Mouse (Mus musculus): Measurements from ENCODE around the gene Tex30. TPM values are rescaled to one million over a fixed set of nuclear protein-coding genes. Genes with fewer than 3 reads are reported as not detected.

The Tex30 gene
- total RNA-seq (2015; ENCODE audit: low replicate concordance) (15.7 and 32.3 TPM in 2 replicates), total RNA-seq (2017; ENCODE audit: low replicate concordance) (12.8 and 21.7 TPM in 2 replicates)

DNA sequence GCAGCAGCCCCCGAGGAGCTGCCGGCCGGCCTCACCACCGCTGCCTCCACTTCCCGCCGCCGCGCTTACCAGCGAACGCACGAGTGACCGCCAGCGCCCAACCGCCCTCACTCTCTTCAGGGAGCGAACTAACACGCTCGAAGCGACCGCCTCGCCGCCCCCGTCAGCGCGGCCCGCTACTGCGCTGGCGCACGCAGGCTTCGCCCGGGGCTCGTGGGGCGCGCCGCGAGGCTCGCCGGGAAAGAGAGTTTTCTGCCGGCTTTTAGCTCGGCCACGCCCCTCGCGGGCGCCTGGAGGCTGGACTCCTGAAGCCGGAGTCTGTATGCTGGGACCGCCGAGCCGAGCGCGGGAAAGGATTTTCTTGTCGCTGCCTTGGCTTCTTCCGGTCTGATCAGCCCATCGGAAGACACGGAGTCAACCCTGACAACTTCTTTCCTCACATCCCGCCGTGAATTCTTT lies at the start of gene Tex30:
Gene Tex30 (minus strand): TSS at position 183 of the 459 bp plus-strand sequence.
- peak; percentile 97 for ATAC-seq (replicated peaks; ENCODE audit: low FRiP score, poor library complexity, severe bottlenecking)

- no peak for ATAC-seq (replicated peaks; ENCODE audit: low FRiP score, poor library complexity, severe bottlenecking)
These were observed 46.5 kb upstream of the Tex30 start for GRCm38 (mm10) chr1:44148706-44149105.

DNA sequence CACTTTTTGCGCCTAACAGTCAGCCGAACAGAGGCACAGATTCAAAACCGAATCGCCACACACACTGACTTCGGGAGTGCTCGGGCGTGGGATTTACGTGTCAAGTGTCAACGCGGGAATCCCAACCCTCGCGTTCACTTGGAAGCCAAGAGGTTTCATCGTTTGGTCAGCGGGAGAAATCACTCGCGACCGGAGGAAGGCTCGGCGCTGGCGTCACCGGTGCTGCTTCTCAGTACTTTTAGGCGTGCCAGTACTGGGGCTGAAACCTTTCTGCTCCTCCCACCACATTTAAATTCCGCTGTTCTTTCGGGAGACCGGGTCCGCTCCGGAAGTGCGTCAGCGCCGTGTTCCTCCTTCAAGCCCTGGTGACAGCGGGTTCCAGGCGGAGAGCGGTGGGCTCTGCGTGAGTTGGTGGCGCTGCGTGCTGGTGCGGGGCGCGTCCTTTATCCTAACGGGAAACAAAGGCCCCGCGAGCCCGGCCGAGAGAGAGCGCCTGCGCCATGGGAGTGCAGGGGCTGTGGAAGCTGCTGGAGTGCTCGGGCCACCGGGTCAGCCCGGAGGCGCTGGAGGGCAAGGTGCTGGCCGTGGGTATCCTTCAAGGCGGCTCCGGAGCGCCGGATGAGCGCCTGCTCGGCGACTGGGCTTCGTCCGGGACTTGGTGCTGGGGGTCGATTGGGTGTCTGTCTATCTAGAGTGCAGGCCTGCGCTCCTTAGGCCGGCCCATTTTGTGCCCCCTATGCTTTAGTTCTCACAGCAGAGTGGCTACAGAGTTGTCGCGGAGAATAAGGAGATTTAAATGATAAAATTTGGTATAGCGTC lies 45.5 kb upstream of the Tex30 start, which contains the start of gene Ercc5:
Gene Ercc5 (plus strand): TSS at position 182 of the 819 bp plus-strand sequence.
- peak; percentile 97 for ATAC-seq (replicated peaks; ENCODE audit: low FRiP score, poor library complexity, severe bottlenecking)

- no peak for ATAC-seq (replicated peaks; ENCODE audit: low FRiP score, poor library complexity, severe bottlenecking)
These were observed 40.5 kb upstream of the Tex30 start for GRCm38 (mm10) chr1:44142747-44143146.

- no peak for ATAC-seq (replicated peaks; ENCODE audit: low FRiP score, poor library complexity, severe bottlenecking)
These were observed 38.0 kb upstream of the Tex30 start for GRCm38 (mm10) chr1:44140232-44140631.

GRCm38 (mm10) chr1:44129929-44130581 lies 27.8 kb upstream of the Tex30 start:
- ATAC-seq (replicated peaks; ENCODE audit: low FRiP score, poor library complexity, severe bottlenecking): no peak

DNA sequence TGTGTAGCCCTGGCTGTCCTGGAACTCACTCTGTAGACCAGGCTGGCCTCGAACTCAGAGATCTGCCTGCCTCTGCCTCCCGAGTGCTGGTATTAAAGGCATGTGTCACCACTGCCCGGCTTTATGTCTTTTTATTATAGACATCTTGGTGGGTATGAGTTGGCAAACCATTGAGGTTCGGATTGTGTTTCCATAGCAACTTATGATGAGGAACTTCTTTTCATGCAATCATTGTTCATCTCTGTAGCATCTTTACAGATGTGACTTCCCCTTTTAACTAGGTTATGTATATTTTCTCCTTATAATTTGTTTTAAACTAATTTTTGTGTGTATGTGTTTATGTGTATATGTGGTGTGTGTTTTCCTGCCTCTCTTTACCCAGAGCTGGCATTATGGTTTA lies 23.3 kb upstream of the Tex30 start:
- no peak for ATAC-seq (replicated peaks; ENCODE audit: low FRiP score, poor library complexity, severe bottlenecking)

GRCm38 (mm10) chr1:44122256-44122655 lies 20.0 kb upstream of the Tex30 start:
- no peak for ATAC-seq (replicated peaks; ENCODE audit: low FRiP score, poor library complexity, severe bottlenecking)

GRCm38 (mm10) chr1:44120074-44120406 lies 17.8 kb upstream of the Tex30 start:
- ATAC-seq (replicated peaks; ENCODE audit: low FRiP score, poor library complexity, severe bottlenecking): no peak

DNA sequence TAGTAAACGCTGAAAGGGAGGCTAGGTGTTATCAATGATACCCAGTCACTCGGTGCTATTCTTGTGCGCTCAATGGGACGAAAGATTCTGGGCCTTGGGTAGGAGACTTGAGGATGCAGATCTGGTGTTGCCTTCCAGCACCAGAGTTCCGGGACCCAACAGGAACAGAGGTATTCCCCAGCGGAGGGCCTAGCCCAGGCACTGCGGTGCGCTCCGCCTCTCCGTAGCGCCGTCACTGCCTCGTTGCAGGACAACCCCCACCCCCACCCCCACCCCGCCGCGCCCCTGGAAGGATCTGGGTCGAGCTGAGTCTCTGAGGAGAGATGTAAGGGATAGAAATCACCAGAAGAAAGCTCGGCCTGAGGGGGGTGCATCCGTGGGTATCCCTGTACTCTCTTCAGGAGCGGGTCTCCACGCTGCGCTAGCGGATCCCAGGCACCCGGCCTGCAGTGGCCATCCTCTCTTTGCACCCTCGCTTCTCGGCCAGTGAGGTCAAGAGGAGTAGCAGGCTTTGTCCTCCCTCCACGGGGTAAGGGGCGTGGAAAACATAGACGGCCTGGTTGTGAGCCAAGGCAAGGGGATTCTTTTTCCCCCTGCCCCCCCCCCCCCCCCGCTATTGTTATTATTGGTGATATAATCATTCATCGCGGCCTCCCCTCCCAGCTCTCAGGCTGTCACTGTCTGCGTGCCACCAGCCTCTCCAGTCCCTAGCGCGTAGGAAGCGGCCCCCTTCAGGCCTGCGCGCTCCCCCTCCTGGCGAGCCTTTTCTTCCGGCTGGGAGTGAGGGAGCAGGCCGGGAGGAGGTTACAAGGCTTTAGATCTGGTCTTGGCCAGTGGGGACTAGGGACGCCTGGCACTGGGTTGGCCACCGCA lies 17.2 kb upstream of the Tex30 start:
- peak; percentile 55; the same call in 1 of the 2 replicates for ATAC-seq (replicated peaks; ENCODE audit: low FRiP score, poor library complexity, severe bottlenecking)

DNA sequence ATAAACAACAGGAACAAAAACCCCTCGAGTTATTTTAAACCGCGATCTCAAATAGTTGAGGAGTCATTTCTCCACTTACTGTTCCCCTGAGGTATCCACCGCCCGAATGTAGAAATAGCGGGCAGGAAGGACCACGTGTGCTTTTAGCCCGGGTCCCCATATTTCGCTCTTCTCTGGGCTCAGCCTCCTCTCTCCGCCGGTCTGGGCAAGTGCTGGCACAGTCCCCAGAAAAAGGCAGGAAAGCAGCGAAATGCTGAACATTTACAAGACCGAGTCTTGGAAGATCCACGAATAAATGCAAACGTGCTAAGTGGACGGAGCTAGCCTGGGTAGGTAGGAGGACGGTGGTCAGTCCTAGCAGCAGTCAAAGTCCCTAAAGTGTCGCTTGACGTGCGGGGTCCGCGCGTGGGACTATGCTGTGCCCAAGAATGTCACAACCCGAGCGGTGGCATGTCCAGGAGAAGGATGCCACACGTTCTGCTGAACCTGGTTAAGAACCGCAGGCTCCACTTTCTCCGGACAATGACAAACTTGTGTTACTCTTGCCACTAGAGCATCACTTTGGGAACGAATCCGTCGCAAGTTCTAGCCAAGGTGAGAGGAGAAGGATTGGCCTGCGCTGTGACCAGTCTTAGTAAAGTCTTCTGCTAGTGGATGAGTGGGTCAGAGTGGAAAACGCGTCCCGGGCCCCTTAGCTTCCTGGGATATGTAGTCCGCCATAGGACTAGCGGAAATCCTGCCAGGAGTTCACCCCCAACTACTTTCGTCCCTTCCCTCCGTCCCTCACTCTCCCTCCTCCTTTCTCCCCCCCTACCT lies 16.2 kb upstream of the Tex30 start, which contains the start of the genes Kdelc1 and Bivm:
Gene Kdelc1 (minus strand): TSS at position 570 of the 816 bp plus-strand sequence.
Gene Bivm (plus strand): TSS at position 719 of the 816 bp plus-strand sequence.
- peak; percentile 83 for ATAC-seq (replicated peaks; ENCODE audit: low FRiP score, poor library complexity, severe bottlenecking)

DNA sequence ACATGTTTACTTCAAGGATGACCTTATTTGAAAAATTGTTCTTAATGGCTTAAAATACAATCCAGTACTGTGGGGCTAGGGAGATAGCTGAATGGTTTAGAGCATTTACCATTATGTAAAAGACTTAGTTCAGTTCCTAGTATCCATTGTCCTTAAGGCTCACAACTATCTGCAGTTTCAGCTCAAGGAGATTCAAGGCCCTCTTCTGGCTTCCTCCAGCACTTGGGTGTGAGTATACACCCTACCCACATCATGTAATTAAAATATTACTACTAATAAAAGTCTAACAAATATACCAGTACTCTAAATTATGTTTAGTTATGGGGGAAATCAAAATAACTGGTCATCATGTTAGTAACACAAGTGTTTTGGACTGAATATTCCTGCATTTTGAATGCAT lies 15.3 kb upstream of the Tex30 start:
- ATAC-seq (replicated peaks; ENCODE audit: low FRiP score, poor library complexity, severe bottlenecking): no peak

DNA sequence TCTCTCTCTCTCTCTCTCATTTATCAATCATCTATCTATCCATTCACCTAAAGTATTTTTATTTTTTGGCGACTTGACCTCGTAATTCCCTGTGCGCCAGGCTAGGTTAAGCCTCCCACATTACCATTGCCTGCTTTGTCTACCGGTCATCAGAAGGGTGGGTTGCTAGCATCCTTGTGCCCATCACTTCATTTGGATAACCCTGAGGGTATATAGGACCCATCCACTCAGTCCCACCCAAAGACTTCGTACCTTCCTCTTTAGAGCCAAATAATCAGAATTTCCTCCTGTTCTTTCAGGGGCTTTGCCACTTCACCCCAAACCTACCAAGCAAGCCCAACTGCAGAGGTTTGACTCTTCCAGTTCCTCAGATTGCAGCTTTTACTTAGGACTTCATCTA lies 698 bp upstream of the Tex30 start:
- ATAC-seq (replicated peaks; ENCODE audit: low FRiP score, poor library complexity, severe bottlenecking): no peak

- ATAC-seq (replicated peaks; ENCODE audit: low FRiP score, poor library complexity, severe bottlenecking): peak; percentile 59
These were observed 604 bp downstream of the Tex30 start for GRCm38 (mm10) chr1:44101448-44102225.

DNA sequence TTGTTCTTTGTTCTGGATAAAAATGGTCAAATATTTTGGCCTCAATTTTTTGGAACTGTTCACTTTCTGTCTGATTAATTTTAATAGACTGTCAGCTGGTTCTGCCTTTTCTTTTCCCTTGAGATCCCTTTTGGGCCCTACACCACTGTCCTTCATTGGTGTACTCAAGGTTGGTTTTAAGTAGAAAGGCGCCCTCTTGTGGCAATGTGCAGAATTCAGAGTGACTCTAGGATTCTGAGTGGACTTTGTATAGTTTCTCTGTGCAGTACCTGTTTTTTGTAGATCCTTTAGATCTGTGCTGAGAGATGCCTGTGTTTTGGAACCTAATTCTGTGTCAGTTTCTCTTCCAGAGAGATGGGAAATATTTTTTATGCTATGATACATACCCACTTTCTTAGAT lies 37.6 kb downstream of the Tex30 start:
- no peak; the same call in 1 of the 2 replicates for ATAC-seq (replicated peaks; ENCODE audit: low FRiP score, poor library complexity, severe bottlenecking)

DNA sequence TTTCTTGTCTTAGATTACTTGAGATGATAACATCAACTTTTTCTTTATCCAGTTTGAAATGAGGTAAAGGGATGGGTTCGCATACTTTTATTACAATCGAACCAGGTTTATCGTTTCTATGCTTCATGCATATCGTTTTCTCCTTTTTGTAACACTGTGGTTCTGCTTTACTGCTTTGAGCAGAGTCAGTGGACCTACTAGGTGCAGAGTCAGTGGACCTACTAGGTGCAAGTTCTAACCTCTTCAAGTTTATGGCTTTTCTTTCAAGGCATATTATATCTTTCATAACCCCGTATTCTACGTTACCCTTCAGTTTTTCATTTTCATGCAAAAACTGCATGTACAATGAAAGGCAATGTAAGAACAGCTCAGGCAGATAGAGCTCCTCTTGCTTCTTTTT lies 38.8 kb downstream of the Tex30 start:
- no peak for ATAC-seq (replicated peaks; ENCODE audit: low FRiP score, poor library complexity, severe bottlenecking)

- no peak for ATAC-seq (replicated peaks; ENCODE audit: low FRiP score, poor library complexity, severe bottlenecking)
These were observed 40.4 kb downstream of the Tex30 start, which contains the start of gene Gm8251 for GRCm38 (mm10) chr1:44061836-44062235. Gene Gm8251, minus strand, starts transcription at chr1:44061936.

- ATAC-seq (replicated peaks; ENCODE audit: low FRiP score, poor library complexity, severe bottlenecking): no peak
These were observed 44.4 kb downstream of the Tex30 start for GRCm38 (mm10) chr1:44057805-44058204.

All from erythroblast, adult 5-6 weeks (primary cell).